Mouse (Mus musculus) intestine, embryonic 14.5 days (tissue): Measurements from ENCODE around the gene Osbpl11. TPM values are rescaled to one million over a fixed set of nuclear protein-coding genes. Genes with fewer than 3 reads are reported as not detected.

Experiments
- ATAC-seq: fragments of 200-750 bp; cut with Nextera tagmentation; replicated peaks from 2 replicates; pipeline ENCODE4 v1.8.0; 2017; ENCODE audit warnings: low read depth, moderate number of reproducible peaks, moderate TSS enrichment, moderate library complexity; ENCODE audit not compliant: low FRiP score, low TSS enrichment
- DNase-seq: peaks from one replicate; pipeline ENCODE4 v3.0.0-alpha.2; 2018; ENCODE audit warnings: low spot score
- H3K27ac ChIP-seq: fragments of 300-500 bp; sonication (generic); 2 replicates; pipeline ENCODE4 v1.5.1; 2014; ENCODE audit warnings: low read depth, mild to moderate bottlenecking, control low read depth
- H3K27me3 ChIP-seq: fragments of 300-500 bp; sonication (generic); replicated peaks from 2 replicates; pipeline ENCODE4 v1.6.1; 2014; ENCODE audit warnings: low read length, control low read depth; ENCODE audit not compliant: control insufficient read depth, insufficient read depth
- H3K36me3 ChIP-seq: fragments of 300-500 bp; sonication (generic); 2 replicates; pipeline ENCODE4 v1.6.1; 2014; ENCODE audit warnings: low read length, control low read depth; ENCODE audit not compliant: control insufficient read depth, insufficient read depth
- H3K4me1 ChIP-seq: fragments of 300-500 bp; sonication (generic); replicated peaks from 2 replicates; pipeline ENCODE4 v1.6.1; 2014; ENCODE audit warnings: low read length, control low read depth, mixed read lengths; ENCODE audit not compliant: control insufficient read depth, insufficient read depth
- H3K4me2 ChIP-seq: fragments of 300-500 bp; sonication (generic); 2 replicates; pipeline ENCODE4 v1.6.1; 2014; ENCODE audit warnings: low read length
- H3K4me3 ChIP-seq: fragments of 300-500 bp; sonication (generic); 2 replicates; pipeline ENCODE4 v1.5.1; 2014; ENCODE audit warnings: low read depth, low read length, control low read depth, mixed read lengths
- H3K9ac ChIP-seq: fragments of 300-500 bp; sonication (generic); 2 replicates; pipeline ENCODE4 v1.6.1; 2014; ENCODE audit warnings: mild to moderate bottlenecking, low read length
- H3K9me3 ChIP-seq: fragments of 300-500 bp; sonication (generic); 2 replicates; pipeline ENCODE4 v1.6.1; 2016; ENCODE audit warnings: low read length, control low read depth; ENCODE audit not compliant: control insufficient read depth
- WGBS: fragments of 180-500 bp; shearing (Covaris S2); extraction: QIAGEN DNeasy Blood & Tissue Kit; methylation state at CpG from one replicate; pipeline ENCODE4 v1.1.7; 2014; 5-methylcytosine and 5-hydroxymethylcytosine counted together
- polyA plus RNA-seq: library from polyadenylated mRNA; unstranded; fragments of >200 nt; fragmentation: Nextera tagmentation; extraction: Ambion mirVana; gene quantifications from 2 replicates; pipeline ENCODE4 v1.2.1, GENCODE M21; 2014

The Osbpl11 gene
- polyA plus RNA-seq, 1 experiment from 2014 or later: 14.9 TPM

- Histone ChIP-seq H3K4me1 (no peaks in the 10 kb centered on the region), H3K27ac (no peak overlapping the region), H3K27me3 (no peaks in the 10 kb centered on the region), H3K4me3 (no peak overlapping the region), H3K36me3 (peaks cover 69% of the 10 kb centered on the region), H3K9ac (no peak overlapping the region), H3K4me2 (no peak overlapping the region), H3K9me3 (no peaks in the 10 kb centered on the region)
- ATAC-seq: no peak
- 90% methylated on average over 4 of the region's 4 CpGs for WGBS
- no peak for DNase-seq
Measured at GRCm38 (mm10) chr16:33271824-33272223, 87.0 kb downstream of the Osbpl11 start.

DNA sequence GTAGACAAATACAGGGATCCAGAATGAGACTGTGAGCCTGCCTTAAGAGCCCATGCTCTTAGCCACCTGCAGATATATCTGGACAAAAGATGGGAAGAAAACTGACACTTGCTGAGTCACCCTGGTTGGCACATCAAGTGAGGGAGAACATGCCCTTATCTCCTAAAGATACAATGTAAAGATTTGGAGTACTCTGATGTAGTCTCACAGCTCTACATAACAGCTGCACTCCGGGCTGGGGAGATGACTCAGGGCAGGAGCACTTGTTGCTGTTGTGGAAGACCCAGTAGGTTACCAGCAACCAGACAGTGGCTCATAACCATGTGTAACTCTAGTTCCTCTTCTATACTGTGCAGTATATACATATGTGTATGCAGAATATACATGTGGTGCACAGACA, 98.2 kb downstream of the Osbpl11 start:
- Histone ChIP-seq H3K4me3 (no peak overlapping the region), H3K4me1 (no peaks in the 10 kb centered on the region), H3K36me3 (peaks cover 82% of the 10 kb centered on the region), H3K27ac (no peak overlapping the region), H3K27me3 (no peaks in the 10 kb centered on the region), H3K9ac (no peak overlapping the region), H3K4me2 (no peak overlapping the region), H3K9me3 (no peaks in the 10 kb centered on the region)
- 86% methylated on average over 1 of the region's 1 CpGs for WGBS
- no peak for DNase-seq
- ATAC-seq: no peak

- no peak overlapping the region for H3K4me3 ChIP-seq
- H3K4me1 ChIP-seq: no peaks in the 10 kb centered on the region
- no peak overlapping the region for H3K9ac ChIP-seq
- no peak for DNase-seq
- H3K4me2 ChIP-seq: no peak overlapping the region
- H3K27ac ChIP-seq: no peak overlapping the region
- ATAC-seq: no peak
- peaks cover 6% of the 10 kb centered on the region; the same call in 1 of the 2 replicates for H3K9me3 ChIP-seq
- H3K27me3 ChIP-seq: no peaks in the 10 kb centered on the region
- 85% methylated on average over 9 of the region's 9 CpGs for WGBS
- H3K36me3 ChIP-seq: peaks cover 90% of the 10 kb centered on the region
Measured at GRCm38 (mm10) chr16:33288536-33288935, 103.7 kb downstream of the Osbpl11 start.

GRCm38 (mm10) chr16:33289981-33290380, 105.1 kb downstream of the Osbpl11 start:
- Histone ChIP-seq H3K27ac (no peak overlapping the region), H3K4me3 (no peak overlapping the region), H3K27me3 (no peaks in the 10 kb centered on the region), H3K9ac (no peak overlapping the region), H3K4me2 (no peak overlapping the region), H3K9me3 (peaks cover 6% of the 10 kb centered on the region; the same call in 1 of the 2 replicates), H3K36me3 (peaks cover 98% of the 10 kb centered on the region), H3K4me1 (no peaks in the 10 kb centered on the region)
- WGBS: 82% methylated on average over 7 of the region's 7 CpGs
- DNase-seq (no peak), ATAC-seq (no peak)

GRCm38 (mm10) chr16:33292241-33292640, 107.4 kb downstream of the Osbpl11 start:
- DNase-seq: no peak
- no peaks in the 10 kb centered on the region for H3K4me1 ChIP-seq
- H3K9me3 ChIP-seq: peaks cover 6% of the 10 kb centered on the region; the same call in 1 of the 2 replicates
- H3K4me3 ChIP-seq: no peak overlapping the region
- H3K9ac ChIP-seq: no peak overlapping the region
- H3K27me3 ChIP-seq: no peaks in the 10 kb centered on the region
- H3K27ac ChIP-seq: no peak overlapping the region
- H3K36me3 ChIP-seq: peaks cover 100% of the 10 kb centered on the region
- no peak for ATAC-seq
- WGBS: 95% methylated on average over 7 of the region's 7 CpGs
- no peak overlapping the region for H3K4me2 ChIP-seq

Other genes starting within 250 kb of the Osbpl11 start
- 1.2 and 2.8 TPM in 2 replicates for gene Iqcg, start 128.9 kb upstream of the Osbpl11 start, polyA plus RNA-seq
- 1,142 and 1,206 TPM in 2 replicates for gene Rpl35a, start 128.6 kb upstream of the Osbpl11 start, polyA plus RNA-seq
- gene Lmln, start 122.5 kb upstream of the Osbpl11 start, polyA plus RNA-seq: 3.3 and 4.1 TPM in 2 replicates
- 78.4 and 89.5 TPM in 2 replicates for gene Snx4, start 66.4 kb downstream of the Osbpl11 start, polyA plus RNA-seq
- 47.3 and 52.5 TPM in 2 replicates for gene Zfp148, start 195.8 kb downstream of the Osbpl11 start, polyA plus RNA-seq